Mouse (Mus musculus) embryonic facial prominence, embryonic 11.5 days (tissue): ENCODE data around the gene Myo6. TPM values are rescaled to one million over a fixed set of nuclear protein-coding genes. Genes with fewer than 3 reads are reported as not detected.

Experiments used
- ATAC-seq: fragments of 200-750 bp; cut with Nextera tagmentation; replicated peaks from 2 replicates; pipeline ENCODE4 v1.8.0; 2017; ENCODE audit warnings: low read depth; ENCODE audit not compliant: insufficient number of reproducible peaks, low FRiP score, low TSS enrichment
- DNase-seq: peaks from one replicate; pipeline ENCODE4 v3.0.0-alpha.2; 2015; ENCODE audit warnings: low spot score
- H3K27ac ChIP-seq: fragments of 300-500 bp; sonication (generic); replicated peaks from 2 replicates; pipeline ENCODE4 v1.5.1; 2014; ENCODE audit warnings: mild to moderate bottlenecking, low read depth, low read length, control low read depth
- H3K27me3 ChIP-seq: fragments of 300-500 bp; sonication (generic); 2 replicates; pipeline ENCODE4 v1.6.1; 2014; ENCODE audit warnings: mild to moderate bottlenecking, low read length, moderate library complexity, mixed read lengths; ENCODE audit not compliant: control insufficient read depth, insufficient read depth
- H3K36me3 ChIP-seq: fragments of 300-500 bp; sonication (generic); replicated peaks from 2 replicates; pipeline ENCODE4 v1.6.1; 2014; ENCODE audit warnings: low read depth, mild to moderate bottlenecking, low read length, moderate library complexity, mixed read lengths; ENCODE audit not compliant: control insufficient read depth, insufficient read depth
- H3K4me1 ChIP-seq: fragments of 300-500 bp; sonication (generic); 2 replicates; pipeline ENCODE4 v1.6.1; 2014; ENCODE audit warnings: low read length, mixed read lengths; ENCODE audit not compliant: control insufficient read depth, insufficient read depth
- H3K4me2 ChIP-seq: fragments of 300-500 bp; sonication (generic); 2 replicates; pipeline ENCODE4 v1.6.1; 2014; ENCODE audit warnings: low read depth, mild to moderate bottlenecking, control low read depth, low read length, moderate library complexity
- H3K4me3 ChIP-seq: fragments of 300-500 bp; sonication (generic); 2 replicates; pipeline ENCODE4 v1.5.1; 2014; ENCODE audit warnings: low read depth, low read length, control low read depth
- H3K9ac ChIP-seq: fragments of 300-500 bp; sonication (generic); replicated peaks from 2 replicates; pipeline ENCODE4 v1.6.1; 2014; ENCODE audit warnings: mild to moderate bottlenecking, control low read depth, low read length
- H3K9me3 ChIP-seq: fragments of 300-500 bp; sonication (generic); replicated peaks from 2 replicates; pipeline ENCODE4 v1.6.1; 2016; ENCODE audit warnings: mild to moderate bottlenecking, low read length, inconsistent platforms, mixed read lengths; ENCODE audit not compliant: control insufficient read depth
- WGBS: fragments of 180-500 bp; shearing (Covaris S2); extraction: QIAGEN DNeasy Blood & Tissue Kit; methylation state at CpG from one replicate; pipeline ENCODE4 v1.1.7; 2014; 5-methylcytosine and 5-hydroxymethylcytosine counted together
- polyA plus RNA-seq: library from polyadenylated mRNA; unstranded; fragments of >200 nt; fragmentation: Nextera tagmentation; extraction: Ambion mirVana; gene quantifications from 2 replicates; pipeline ENCODE4 v1.2.1, GENCODE M21; 2014

Gene Myo6
- polyA plus RNA-seq, 1 experiment from 2014 or later = 12.1 TPM

GRCm38 (mm10) chr9:80186693-80187092 lies 21.9 kb downstream of the Myo6 start:
- H3K27ac ChIP-seq = no peak overlapping the region
- no peaks in the 10 kb centered on the region for H3K36me3 ChIP-seq
- no peak overlapping the region for H3K4me2 ChIP-seq
- H3K27me3 ChIP-seq = no peaks in the 10 kb centered on the region
- ATAC-seq (no peak), DNase-seq (no peak)
- H3K4me1 ChIP-seq = no peaks in the 10 kb centered on the region
- no peak overlapping the region for H3K9ac ChIP-seq
- H3K9me3 ChIP-seq = no peaks in the 10 kb centered on the region
- WGBS = 91% methylated on average over 8 of the region's 8 CpGs
- H3K4me3 ChIP-seq = no peak overlapping the region

GRCm38 (mm10) chr9:80188324-80188893 lies 23.6 kb downstream of the Myo6 start:
- DNase-seq (no peak), ATAC-seq (no peak)
- H3K27ac ChIP-seq = no peak overlapping the region

GRCm38 (mm10) chr9:80191240-80191639 lies 26.4 kb downstream of the Myo6 start:
- Histone ChIP-seq H3K36me3 (no peaks in the 10 kb centered on the region), H3K27ac (no peak overlapping the region), H3K4me3 (no peak overlapping the region), H3K9ac (no peak overlapping the region), H3K27me3 (no peaks in the 10 kb centered on the region), H3K9me3 (no peaks in the 10 kb centered on the region), H3K4me1 (no peaks in the 10 kb centered on the region; the same call in 1 of the 2 replicates), H3K4me2 (no peak overlapping the region)
- ATAC-seq (no peak), DNase-seq (no peak)
- 73% methylated on average over 6 of the region's 6 CpGs for WGBS

More at GRCm38 (mm10) chr9:80188324-80188893, 23.6 kb downstream of the Myo6 start:
- whole genome bisulfite sequencing = 48% methylated on average over 5 of the region's 5 CpGs
- Histone ChIP-seq H3K4me2 (no peak overlapping the region), H3K4me1 (no peaks in the 10 kb centered on the region), H3K9ac (no peak overlapping the region), H3K36me3 (no peaks in the 10 kb centered on the region), H3K4me3 (no peak overlapping the region), H3K9me3 (no peaks in the 10 kb centered on the region), H3K27me3 (no peaks in the 10 kb centered on the region)

GRCm38 (mm10) chr9:80192324-80192723 lies 27.5 kb downstream of the Myo6 start:
- 0 out of 2 replicates have a peak, but pooled peaks have one; percentile 34 for ATAC-seq

GRCm38 (mm10) chr9:80194446-80194845 lies 29.6 kb downstream of the Myo6 start:
- Histone ChIP-seq H3K4me3 (no peak overlapping the region), H3K27me3 (no peaks in the 10 kb centered on the region), H3K9me3 (no peaks in the 10 kb centered on the region), H3K4me1 (no peaks in the 10 kb centered on the region; the same call in 1 of the 2 replicates), H3K27ac (no peak overlapping the region), H3K9ac (no peak overlapping the region), H3K4me2 (no peak overlapping the region), H3K36me3 (no peaks in the 10 kb centered on the region)
- WGBS = 59% methylated on average over 6 of the region's 6 CpGs
- DNase-seq = no peak
- ATAC-seq = no peak

More at GRCm38 (mm10) chr9:80192324-80192723, 27.5 kb downstream of the Myo6 start:
- Histone ChIP-seq H3K9ac (no peak overlapping the region), H3K4me2 (no peak overlapping the region), H3K4me1 (no peaks in the 10 kb centered on the region; the same call in 1 of the 2 replicates), H3K9me3 (no peaks in the 10 kb centered on the region), H3K27ac (no peak overlapping the region), H3K4me3 (no peak overlapping the region), H3K27me3 (no peaks in the 10 kb centered on the region), H3K36me3 (no peaks in the 10 kb centered on the region)
- 81% methylated on average over 10 of the region's 10 CpGs for WGBS
- no peak for DNase-seq

- Histone ChIP-seq H3K4me3 (no peak overlapping the region), H3K9me3 (no peaks in the 10 kb centered on the region)
- 62% methylated on average over 3 of the region's 3 CpGs for WGBS
These were observed 31.3 kb downstream of the Myo6 start for GRCm38 (mm10) chr9:80196161-80196560.

GRCm38 (mm10) chr9:80197233-80197632 lies 32.4 kb downstream of the Myo6 start:
- Histone ChIP-seq H3K36me3 (no peaks in the 10 kb centered on the region), H3K27ac (no peak overlapping the region), H3K27me3 (no peaks in the 10 kb centered on the region), H3K4me2 (no peak overlapping the region), H3K9me3 (no peaks in the 10 kb centered on the region), H3K4me3 (no peak overlapping the region), H3K4me1 (no peaks in the 10 kb centered on the region; the same call in 1 of the 2 replicates), H3K9ac (no peak overlapping the region)
- no peak for ATAC-seq
- 51% methylated on average over 6 of the region's 6 CpGs for WGBS
- no peak for DNase-seq

More at GRCm38 (mm10) chr9:80196161-80196560, 31.3 kb downstream of the Myo6 start:
- Histone ChIP-seq H3K27me3 (no peaks in the 10 kb centered on the region), H3K36me3 (no peaks in the 10 kb centered on the region), H3K4me1 (no peaks in the 10 kb centered on the region; the same call in 1 of the 2 replicates), H3K27ac (no peak overlapping the region), H3K9ac (no peak overlapping the region), H3K4me2 (no peak overlapping the region)
- ATAC-seq = no peak
- DNase-seq = no peak

- H3K4me3 ChIP-seq = no peak overlapping the region
- no peaks in the 10 kb centered on the region for H3K9me3 ChIP-seq
- no peak for DNase-seq
- H3K36me3 ChIP-seq = no peaks in the 10 kb centered on the region
- WGBS = 80% methylated on average over 6 of the region's 6 CpGs
- no peaks in the 10 kb centered on the region for H3K27me3 ChIP-seq
- ATAC-seq = no peak
- H3K9ac ChIP-seq = no peak overlapping the region
- no peak overlapping the region for H3K27ac ChIP-seq
- H3K4me1 ChIP-seq = no peaks in the 10 kb centered on the region; the same call in 1 of the 2 replicates
- no peak overlapping the region for H3K4me2 ChIP-seq
These were observed 36.0 kb downstream of the Myo6 start for GRCm38 (mm10) chr9:80200855-80201254.
